Mouse (Mus musculus) heart, adult 10 weeks (tissue): ENCODE measurements around the gene Hils1. TPM values are rescaled to one million over a fixed set of nuclear protein-coding genes. Genes with fewer than 3 reads are reported as not detected.

ENCODE experiments used
- polyA plus RNA-seq: library from polyadenylated mRNA; stranded (reverse); fragments of 350-450 nt; fragmentation: Illumina TruSeq; extraction: RNeasy Lipid Tissue Mini Kit (QIAGEN cat#74804); gene quantifications from one replicate; pipeline ENCODE4 v1.2.3, GENCODE M21; 2014; ENCODE audit warnings: low read depth, low replicate concordance

The Hils1 gene
- polyA plus RNA-seq = not detected

GRCm38 (mm10) chr11:94967419-94967818 is at the start of gene Hils1:
TSS of gene Hils1 (plus strand) at chr11:94967593.

GRCm38 (mm10) chr11:94936045-94936444 is 31.3 kb upstream of the Hils1 start, which contains the start of gene Col1a1:
TSS of gene Col1a1 (plus strand) at chr11:94936224.

GRCm38 (mm10) chr11:94976199-94976598 is 8.8 kb downstream of the Hils1 start, which contains the start of gene Sgca:
TSS of gene Sgca (minus strand) at chr11:94976327.

GRCm38 (mm10) chr11:94990749-94991577 is 23.6 kb downstream of the Hils1 start, which contains the start of gene Ppp1r9b:
TSS of gene Ppp1r9b (plus strand) at chr11:94991035.

GRCm38 (mm10) chr11:95009629-95010014 is 42.2 kb downstream of the Hils1 start, which contains the start of gene Samd14:
TSS of gene Samd14 (plus strand) at chr11:95009879.

Other genes starting within 250 kb of the Hils1 start
- gene Cdc34b, start 225.8 kb upstream of the Hils1 start, polyA plus RNA-seq = not detected
- gene Tmem92, start 184.9 kb upstream of the Hils1 start, polyA plus RNA-seq = not detected
- 35.8 TPM for gene Col1a1, start 31.4 kb upstream of the Hils1 start, polyA plus RNA-seq
- gene Sgca, start 8.7 kb downstream of the Hils1 start, polyA plus RNA-seq = 187 TPM
- gene Ppp1r9b, start 23.4 kb downstream of the Hils1 start, polyA plus RNA-seq = 27.9 TPM
- gene Samd14, start 42.3 kb downstream of the Hils1 start, polyA plus RNA-seq = 2.5 TPM
- gene Pdk2, start 73.8 kb downstream of the Hils1 start, polyA plus RNA-seq = 414 TPM
- 8.8 TPM for gene Itga3, start 109.2 kb downstream of the Hils1 start, polyA plus RNA-seq
- not detected for gene Dlx3, start 152.5 kb downstream of the Hils1 start, polyA plus RNA-seq
- gene Dlx4, start 178.7 kb downstream of the Hils1 start, polyA plus RNA-seq = not detected